Mouse (Mus musculus) midbrain, embryonic 13.5 days (tissue): ENCODE measurements around the gene Psenen. TPM values are rescaled to one million over a fixed set of nuclear protein-coding genes. Genes with fewer than 3 reads are reported as not detected.

Experiments used
- ATAC-seq: fragments of 200-750 bp; cut with Nextera tagmentation; 2 replicates; pipeline ENCODE4 v1.8.0; 2017; ENCODE audit warnings: mild to moderate bottlenecking, moderate TSS enrichment, moderate library complexity
- H3K27ac ChIP-seq: fragments of 300-500 bp; sonication (generic); 2 replicates; pipeline ENCODE4 v1.5.1; 2015; ENCODE audit warnings: inconsistent platforms, mild to moderate bottlenecking, moderate library complexity
- H3K27me3 ChIP-seq: fragments of 300-500 bp; sonication (generic); 2 replicates; pipeline ENCODE4 v1.6.1; 2015; ENCODE audit warnings: mild to moderate bottlenecking, inconsistent platforms
- H3K36me3 ChIP-seq: fragments of 300-500 bp; sonication (generic); 2 replicates; pipeline ENCODE4 v1.6.1; 2015; ENCODE audit warnings: mild to moderate bottlenecking, inconsistent platforms
- H3K4me1 ChIP-seq: fragments of 300-500 bp; sonication (generic); replicated peaks from 2 replicates; pipeline ENCODE4 v1.6.1; 2015; ENCODE audit warnings: inconsistent platforms
- H3K4me2 ChIP-seq: fragments of 300-500 bp; sonication (generic); replicated peaks from 2 replicates; pipeline ENCODE4 v1.6.1; 2015; ENCODE audit warnings: moderate library complexity, mild to moderate bottlenecking, inconsistent platforms
- H3K4me3 ChIP-seq: fragments of 300-500 bp; sonication (generic); replicated peaks from 2 replicates; pipeline ENCODE4 v1.5.1; 2015; ENCODE audit warnings: mild to moderate bottlenecking, inconsistent platforms
- H3K9ac ChIP-seq: fragments of 300-500 bp; sonication (generic); replicated peaks from 2 replicates; pipeline ENCODE4 v1.6.1; 2015; ENCODE audit warnings: mild to moderate bottlenecking, inconsistent platforms
- H3K9me3 ChIP-seq: fragments of 300-500 bp; sonication (generic); 2 replicates; pipeline ENCODE4 v1.6.1; 2016; ENCODE audit warnings: mild to moderate bottlenecking, inconsistent platforms
- WGBS: fragments of 180-500 bp; shearing (Covaris S2); methylation state at CpG from one replicate; pipeline ENCODE4 v1.1.7; 2015; 5-methylcytosine and 5-hydroxymethylcytosine counted together
- polyA plus RNA-seq: library from polyadenylated mRNA; unstranded; fragments of >200 nt; fragmentation: Nextera tagmentation; extraction: Ambion mirVana; gene quantifications from 2 replicates; pipeline ENCODE4 v1.2.1, GENCODE M21; 2015

Gene Psenen
- polyA plus RNA-seq, 1 experiment from 2014 or later: 133 TPM

GRCm38 (mm10) chr7:30596811-30597210 is 33.4 kb upstream of the Psenen start:
- Histone ChIP-seq H3K9me3 (no peaks in the 10 kb centered on the region), H3K4me2 (no peak overlapping the region), H3K27me3 (no peaks in the 10 kb centered on the region), H3K4me3 (no peak overlapping the region), H3K27ac (no peak overlapping the region), H3K4me1 (peaks cover 20% of the 10 kb centered on the region), H3K36me3 (no peaks in the 10 kb centered on the region), H3K9ac (no peak overlapping the region)
- no peak for ATAC-seq
- WGBS: 71% methylated on average over 5 of the region's 5 CpGs

- H3K27ac ChIP-seq: no peak overlapping the region
Observed at GRCm38 (mm10) chr7:30596093-30596492, 32.7 kb upstream of the Psenen start.

GRCm38 (mm10) chr7:30594510-30595024 is 31.1 kb upstream of the Psenen start:
- ATAC-seq: no peak
- peaks cover 21% of the 10 kb centered on the region for H3K4me1 ChIP-seq
- no peaks in the 10 kb centered on the region for H3K36me3 ChIP-seq
- no peak overlapping the region for H3K27ac ChIP-seq
- no peak overlapping the region for H3K4me3 ChIP-seq
- H3K9ac ChIP-seq: no peak overlapping the region
- WGBS: 59% methylated on average over 4 of the region's 4 CpGs
- no peaks in the 10 kb centered on the region for H3K27me3 ChIP-seq
- no peak overlapping the region for H3K4me2 ChIP-seq
- H3K9me3 ChIP-seq: no peaks in the 10 kb centered on the region

More at GRCm38 (mm10) chr7:30596093-30596492, 32.7 kb upstream of the Psenen start:
- no peak overlapping the region for H3K4me3 ChIP-seq
- no peak for ATAC-seq
- no peaks in the 10 kb centered on the region for H3K27me3 ChIP-seq
- H3K9me3 ChIP-seq: no peaks in the 10 kb centered on the region
- WGBS: 86% methylated on average over 5 of the region's 5 CpGs
- H3K4me2 ChIP-seq: no peak overlapping the region
- H3K36me3 ChIP-seq: no peaks in the 10 kb centered on the region
- peaks cover 24% of the 10 kb centered on the region for H3K4me1 ChIP-seq
- H3K9ac ChIP-seq: no peak overlapping the region

GRCm38 (mm10) chr7:30593579-30594509 is 30.4 kb upstream of the Psenen start:
- Histone ChIP-seq H3K9ac (peak overlapping the region; percentile 45; the same call in 1 of the 2 replicates), H3K4me2 (no peak overlapping the region), H3K4me3 (no peak overlapping the region), H3K27ac (no peak overlapping the region), H3K4me1 (peaks cover 19% of the 10 kb centered on the region), H3K27me3 (no peaks in the 10 kb centered on the region), H3K9me3 (no peaks in the 10 kb centered on the region), H3K36me3 (no peaks in the 10 kb centered on the region)
- WGBS: 68% methylated on average over 10 of the region's 10 CpGs
- no peak for ATAC-seq

- no peak overlapping the region for H3K4me3 ChIP-seq
- H3K9ac ChIP-seq: 0 out of 2 replicates have a peak overlapping the region, but pooled peaks have one; percentile 14
- no peak overlapping the region for H3K27ac ChIP-seq
- H3K9me3 ChIP-seq: no peaks in the 10 kb centered on the region
- WGBS: 56% methylated on average over 5 of the region's 5 CpGs
- no peaks in the 10 kb centered on the region for H3K36me3 ChIP-seq
- peaks cover 19% of the 10 kb centered on the region for H3K4me1 ChIP-seq
- ATAC-seq: no peak
- no peak overlapping the region for H3K4me2 ChIP-seq
- H3K27me3 ChIP-seq: no peaks in the 10 kb centered on the region
Observed at GRCm38 (mm10) chr7:30592772-30593423, 29.5 kb upstream of the Psenen start.

GRCm38 (mm10) chr7:30591605-30591951 is 28.2 kb upstream of the Psenen start:
- Histone ChIP-seq H3K4me1 (peaks cover 32% of the 10 kb centered on the region), H3K9me3 (no peaks in the 10 kb centered on the region), H3K36me3 (peaks cover 3% of the 10 kb centered on the region), H3K4me2 (no peak overlapping the region), H3K9ac (0 out of 2 replicates have a peak overlapping the region, but pooled peaks have one; percentile 37), H3K4me3 (no peak overlapping the region), H3K27ac (no peak overlapping the region), H3K27me3 (no peaks in the 10 kb centered on the region)
- WGBS: 22% methylated on average over 4 of the region's 4 CpGs
- no peak for ATAC-seq

- Histone ChIP-seq H3K27ac (no peak overlapping the region), H3K27me3 (no peaks in the 10 kb centered on the region), H3K36me3 (peaks cover 8% of the 10 kb centered on the region), H3K9me3 (no peaks in the 10 kb centered on the region), H3K9ac (peak overlapping the region; percentile 37; the same call in 1 of the 2 replicates), H3K4me2 (no peak overlapping the region), H3K4me1 (peaks cover 35% of the 10 kb centered on the region), H3K4me3 (no peak overlapping the region)
- no peak for ATAC-seq
- 84% methylated on average over 9 of the region's 9 CpGs for WGBS
Observed at GRCm38 (mm10) chr7:30590927-30591604, 27.6 kb upstream of the Psenen start.

GRCm38 (mm10) chr7:30589435-30590301 is 26.2 kb upstream of the Psenen start:
- Histone ChIP-seq H3K36me3 (peaks cover 22% of the 10 kb centered on the region), H3K4me3 (peak overlapping the region; percentile 99), H3K27ac (peak overlapping the region; percentile 95), H3K9me3 (no peaks in the 10 kb centered on the region), H3K9ac (peak overlapping the region; percentile 99), H3K27me3 (no peaks in the 10 kb centered on the region), H3K4me2 (peak overlapping the region; percentile 80), H3K4me1 (peaks cover 35% of the 10 kb centered on the region)
- ATAC-seq: peak; percentile 71
- whole genome bisulfite sequencing: 30% methylated on average over 40 of the region's 40 CpGs

GRCm38 (mm10) chr7:30588676-30589434 is 25.4 kb upstream of the Psenen start, which contains the start of gene Kmt2b:
Kmt2b (minus strand) TSS chr7:30588726.
- Histone ChIP-seq H3K27ac (peak within 1 kb of the TSS; percentile 95), H3K27me3 (no peaks in the 10 kb centered on the region), H3K4me2 (peak within 1 kb of the TSS; percentile 80), H3K4me3 (peak within 1 kb of the TSS; percentile 99), H3K9me3 (no peaks in the 10 kb centered on the region), H3K4me1 (peaks cover 32% of the 10 kb centered on the region), H3K9ac (peak within 1 kb of the TSS; percentile 99), H3K36me3 (peaks cover 30% of the 10 kb centered on the region)
- peak; percentile 97 for ATAC-seq
- WGBS: under 1% methylated on average over 62 of the region's 68 CpGs

- peak; percentile 55 for ATAC-seq
- H3K36me3 ChIP-seq: peaks cover 38% of the 10 kb centered on the region
- no peaks in the 10 kb centered on the region for H3K9me3 ChIP-seq
- H3K4me3 ChIP-seq: peak overlapping the region; percentile 99
- no peaks in the 10 kb centered on the region for H3K27me3 ChIP-seq
- peak overlapping the region; percentile 80 for H3K4me2 ChIP-seq
- peak overlapping the region; percentile 95 for H3K27ac ChIP-seq
- WGBS: under 1% methylated on average over 51 of the region's 67 CpGs
- peaks cover 26% of the 10 kb centered on the region for H3K4me1 ChIP-seq
- peak overlapping the region; percentile 99 for H3K9ac ChIP-seq
Observed at GRCm38 (mm10) chr7:30587842-30588667, 24.6 kb upstream of the Psenen start.
